Mouse (Mus musculus): ENCODE measurements at regions not wholly inside any gene's neighbourhood (a gene's known extent, or its start where the extent isn't known, plus 50 kb on each side); places are given as distances from the start of the nearest gene placed in this dataset.

DNA sequence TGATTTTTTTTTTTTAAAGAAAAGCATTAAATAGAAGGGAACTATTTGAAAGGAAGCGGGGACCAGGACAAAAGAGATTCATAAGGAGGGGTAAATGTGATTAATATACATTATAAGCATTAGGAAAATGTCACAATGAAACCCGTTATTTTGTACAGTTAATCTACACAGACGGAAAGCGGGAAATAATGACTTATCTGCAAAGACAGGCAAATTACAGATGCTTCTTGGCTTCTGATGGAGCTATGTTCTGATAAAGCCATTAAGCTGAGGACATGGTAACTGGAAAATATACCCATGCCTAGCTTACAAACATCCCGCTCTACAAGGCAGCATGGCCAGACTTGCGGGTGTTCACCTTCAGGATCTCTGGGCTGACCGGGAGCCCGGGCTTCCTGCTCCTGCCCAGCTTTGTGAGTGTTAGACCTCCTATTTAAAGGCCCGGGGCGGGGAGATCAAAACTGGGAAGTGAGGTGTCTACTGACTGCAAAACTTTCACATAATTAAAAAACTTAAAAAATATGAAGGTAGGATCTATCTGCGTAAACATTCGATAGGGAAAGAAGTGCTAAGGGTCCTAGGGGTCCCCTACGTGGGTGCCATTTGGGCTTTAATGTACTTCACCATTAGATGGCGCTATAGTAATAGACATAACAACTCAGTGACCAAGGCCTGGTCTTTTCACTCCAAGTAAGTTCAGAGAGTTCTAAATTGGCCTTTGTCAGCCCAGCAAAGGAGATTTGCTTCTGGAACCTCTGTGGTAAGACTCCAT lies 55.5 kb upstream of the Ahctf1 start:
- H3K4me3 ChIP-seq (ENCODE audit: insufficient read depth, poor library complexity, severe bottlenecking), result no peak overlapping the region
- no peaks in the 10 kb centered on the region for H3K27me3 ChIP-seq (ENCODE audit: control insufficient read depth, insufficient read depth, insufficient read length)
- TF ChIP-seq CEBPB (IDR thresholded peaks at IDR 0.05; ENCODE audit: low read depth), result no peak
- TF ChIP-seq CTCF (IDR thresholded peaks at IDR 0.05; ENCODE audit: control insufficient read depth, insufficient read depth, insufficient read length), result peak; percentile 6
- no peak for TF ChIP-seq FOSL1 (IDR thresholded peaks at IDR 0.05; ENCODE audit: insufficient read depth, low read length, poor library complexity, severe bottlenecking)
- TF ChIP-seq MYOD1 (IDR thresholded peaks at IDR 0.05; ENCODE audit: control insufficient read depth, insufficient read length, low read depth), result no peak

GRCm38 (mm10) chr1:179854288-179854965 lies 50.9 kb upstream of the Ahctf1 start:
- H3K4me3 ChIP-seq (ENCODE audit: insufficient read depth, poor library complexity, severe bottlenecking), result no peak overlapping the region
- no peak overlapping the region for H3ac ChIP-seq (ENCODE audit: control insufficient read depth, insufficient read length, low read depth)
- H3K79me2 ChIP-seq (ENCODE audit: control insufficient read depth, insufficient read depth), result no peaks in the 10 kb centered on the region
- no peaks in the 10 kb centered on the region for H3K27me3 ChIP-seq (ENCODE audit: control insufficient read depth, insufficient read depth, insufficient read length)
- H3K79me3 ChIP-seq (ENCODE audit: low read depth), result no peaks in the 10 kb centered on the region
- no peak for TF ChIP-seq USF1 (IDR thresholded peaks at IDR 0.05; ENCODE audit: low read depth)
- TF ChIP-seq MAX (IDR thresholded peaks at IDR 0.05), result no peak
- TF ChIP-seq CTCF (IDR thresholded peaks at IDR 0.05; ENCODE audit: control insufficient read depth, insufficient read depth, insufficient read length), result no peak
- H3K36me3 ChIP-seq (ENCODE audit: control insufficient read depth, insufficient read depth), result no peaks in the 10 kb centered on the region

More for the DNA sequence above, 55.5 kb upstream of the Ahctf1 start:
- no peak overlapping the region for H3ac ChIP-seq (ENCODE audit: control insufficient read depth, insufficient read length, low read depth)
- H3K79me3 ChIP-seq (ENCODE audit: low read depth), result no peaks in the 10 kb centered on the region
- H3K79me2 ChIP-seq (ENCODE audit: control insufficient read depth, insufficient read depth), result no peaks in the 10 kb centered on the region
- no peaks in the 10 kb centered on the region for H3K36me3 ChIP-seq (ENCODE audit: control insufficient read depth, insufficient read depth)
